Mouse (Mus musculus): ENCODE data around the gene Vcp. TPM values are rescaled to one million over a fixed set of nuclear protein-coding genes. Genes with fewer than 3 reads are reported as not detected.
"Not testable (repeated sequence)": the region's sequence is repeated elsewhere in the genome, so short reads cannot be mapped to it uniquely, and the experiment has no call there.

Vcp gene
- polyA plus RNA-seq, 1 experiment from 2014 or later = 497 TPM

- Histone ChIP-seq H3K9ac (ENCODE audit: low read length) (no peak overlapping the region), H3K27me3 (ENCODE audit: control insufficient read depth, insufficient read depth, low read length) (no peaks in the 10 kb centered on the region), H3K4me2 (ENCODE audit: low read depth, low read length) (no peak overlapping the region), H3K4me1 (ENCODE audit: control insufficient read depth, insufficient read depth, low read length) (peaks cover 18% of the 10 kb centered on the region), H3K9me3 (replicated peaks; ENCODE audit: control insufficient read depth, low read length) (no peaks in the 10 kb centered on the region), H3K36me3 (ENCODE audit: control insufficient read depth, insufficient read depth, low read length) (no peaks in the 10 kb centered on the region), H3K4me3 (replicated peaks; ENCODE audit: low read length) (no peak overlapping the region), H3K27ac (ENCODE audit: low read length) (no peak overlapping the region)
- 71% methylated on average over 12 of the region's 12 CpGs for WGBS
- no peak for ATAC-seq (ENCODE audit: insufficient read depth, low FRiP score)
Observed at GRCm38 (mm10) chr4:43002756-43003439, 2.6 kb upstream of the Vcp start.

- Histone ChIP-seq H3K9me3 (replicated peaks; ENCODE audit: control insufficient read depth, low read length) (no peaks in the 10 kb centered on the region), H3K27me3 (ENCODE audit: control insufficient read depth, insufficient read depth, low read length) (no peaks in the 10 kb centered on the region), H3K36me3 (ENCODE audit: control insufficient read depth, insufficient read depth, low read length) (no peaks in the 10 kb centered on the region), H3K9ac (ENCODE audit: low read length) (no peak overlapping the region), H3K27ac (ENCODE audit: low read length) (no peak overlapping the region; the same call in 1 of the 2 replicates), H3K4me1 (ENCODE audit: control insufficient read depth, insufficient read depth, low read length) (peaks cover 22% of the 10 kb centered on the region), H3K4me3 (replicated peaks; ENCODE audit: low read length) (no peak overlapping the region), H3K4me2 (ENCODE audit: low read depth, low read length) (no peak overlapping the region)
- 85% methylated on average over 2 of the region's 2 CpGs for WGBS
- ATAC-seq (ENCODE audit: insufficient read depth, low FRiP score) = no peak
Observed at GRCm38 (mm10) chr4:43001272-43001671, 965 bp upstream of the Vcp start.

GRCm38 (mm10) chr4:42999451-43000140 lies 711 bp downstream of the Vcp start:
- peak overlapping the region; percentile 100 for H3K27ac ChIP-seq (ENCODE audit: low read length)
- peaks cover under 1% of the 10 kb centered on the region for H3K36me3 ChIP-seq (ENCODE audit: control insufficient read depth, insufficient read depth, low read length)
- H3K4me1 ChIP-seq (ENCODE audit: control insufficient read depth, insufficient read depth, low read length) = peaks cover 22% of the 10 kb centered on the region
- H3K9me3 ChIP-seq (replicated peaks; ENCODE audit: control insufficient read depth, low read length) = no peaks in the 10 kb centered on the region
- H3K4me3 ChIP-seq (replicated peaks; ENCODE audit: low read length) = peak overlapping the region; percentile 99
- H3K9ac ChIP-seq (ENCODE audit: low read length) = peak overlapping the region; percentile 96
- no peaks in the 10 kb centered on the region for H3K27me3 ChIP-seq (ENCODE audit: control insufficient read depth, insufficient read depth, low read length)
- peak; percentile 71 for ATAC-seq (ENCODE audit: insufficient read depth, low FRiP score)
- peak overlapping the region; percentile 96 for H3K4me2 ChIP-seq (ENCODE audit: low read depth, low read length)
- under 1% methylated on average over 51 of the region's 51 CpGs for WGBS

- Histone ChIP-seq H3K9ac (ENCODE audit: low read length) (no peak overlapping the region), H3K9me3 (replicated peaks; ENCODE audit: control insufficient read depth, low read length) (no peaks in the 10 kb centered on the region), H3K36me3 (ENCODE audit: control insufficient read depth, insufficient read depth, low read length) (peaks cover 15% of the 10 kb centered on the region), H3K4me3 (replicated peaks; ENCODE audit: low read length) (peak overlapping the region; percentile 99), H3K4me1 (ENCODE audit: control insufficient read depth, insufficient read depth, low read length) (peaks cover 22% of the 10 kb centered on the region), H3K27ac (ENCODE audit: low read length) (no peak overlapping the region), H3K4me2 (ENCODE audit: low read depth, low read length) (peak overlapping the region; percentile 96), H3K27me3 (ENCODE audit: control insufficient read depth, insufficient read depth, low read length) (no peaks in the 10 kb centered on the region)
- 30% methylated on average over 2 of the region's 2 CpGs for WGBS
- no peak for ATAC-seq (ENCODE audit: insufficient read depth, low FRiP score)
Observed at GRCm38 (mm10) chr4:42998022-42998421, 2.3 kb downstream of the Vcp start.

- Histone ChIP-seq H3K4me1 (ENCODE audit: control insufficient read depth, insufficient read depth, low read length) (no peaks in the 10 kb centered on the region), H3K9ac (ENCODE audit: low read length) (no peak overlapping the region), H3K9me3 (replicated peaks; ENCODE audit: control insufficient read depth, low read length) (no peaks in the 10 kb centered on the region), H3K27ac (ENCODE audit: low read length) (no peak overlapping the region), H3K4me3 (replicated peaks; ENCODE audit: low read length) (no peak overlapping the region), H3K4me2 (ENCODE audit: low read depth, low read length) (no peak overlapping the region), H3K36me3 (ENCODE audit: control insufficient read depth, insufficient read depth, low read length) (peaks cover 52% of the 10 kb centered on the region), H3K27me3 (ENCODE audit: control insufficient read depth, insufficient read depth, low read length) (no peaks in the 10 kb centered on the region)
- 76% methylated on average over 1 of the region's 1 CpGs for WGBS
- no peak for ATAC-seq (ENCODE audit: insufficient read depth, low FRiP score)
Observed at GRCm38 (mm10) chr4:42988296-42988695, 12.0 kb downstream of the Vcp start.

- H3K27ac ChIP-seq (ENCODE audit: low read length); H3K9ac ChIP-seq (ENCODE audit: low read length); H3K27me3 ChIP-seq (ENCODE audit: control insufficient read depth, insufficient read depth, low read length); H3K4me1 ChIP-seq (ENCODE audit: control insufficient read depth, insufficient read depth, low read length); ATAC-seq (ENCODE audit: insufficient read depth, low FRiP score); H3K4me2 ChIP-seq (ENCODE audit: low read depth, low read length); H3K4me3 ChIP-seq (replicated peaks; ENCODE audit: low read length); H3K9me3 ChIP-seq (replicated peaks; ENCODE audit: control insufficient read depth, low read length): not testable (repeated sequence)
- 86% methylated on average over 7 of the region's 8 CpGs for WGBS
- H3K36me3 ChIP-seq (ENCODE audit: control insufficient read depth, insufficient read depth, low read length) = peaks cover 26% of the 10 kb centered on the region
Observed at GRCm38 (mm10) chr4:42980467-42980866, 19.8 kb downstream of the Vcp start.

GRCm38 (mm10) chr4:42978062-42978461 lies 22.2 kb downstream of the Vcp start:
- no peaks in the 10 kb centered on the region for H3K4me1 ChIP-seq (ENCODE audit: control insufficient read depth, insufficient read depth, low read length)
- H3K4me3 ChIP-seq (replicated peaks; ENCODE audit: low read length) = no peak overlapping the region
- 89% methylated on average over 4 of the region's 4 CpGs for WGBS
- no peaks in the 10 kb centered on the region for H3K9me3 ChIP-seq (replicated peaks; ENCODE audit: control insufficient read depth, low read length)
- no peaks in the 10 kb centered on the region for H3K27me3 ChIP-seq (ENCODE audit: control insufficient read depth, insufficient read depth, low read length)
- H3K4me2 ChIP-seq (ENCODE audit: low read depth, low read length) = no peak overlapping the region
- no peak overlapping the region for H3K9ac ChIP-seq (ENCODE audit: low read length)
- peaks cover 8% of the 10 kb centered on the region for H3K36me3 ChIP-seq (ENCODE audit: control insufficient read depth, insufficient read depth, low read length)
- H3K27ac ChIP-seq (ENCODE audit: low read length) = no peak overlapping the region
- ATAC-seq (ENCODE audit: insufficient read depth, low FRiP score) = no peak

- Histone ChIP-seq H3K4me2 (ENCODE audit: low read depth, low read length) (no peak overlapping the region), H3K27me3 (ENCODE audit: control insufficient read depth, insufficient read depth, low read length) (no peaks in the 10 kb centered on the region), H3K36me3 (ENCODE audit: control insufficient read depth, insufficient read depth, low read length) (peaks cover 1% of the 10 kb centered on the region; the same call in 1 of the 2 replicates), H3K9ac (ENCODE audit: low read length) (no peak overlapping the region), H3K27ac (ENCODE audit: low read length) (no peak overlapping the region), H3K9me3 (replicated peaks; ENCODE audit: control insufficient read depth, low read length) (no peaks in the 10 kb centered on the region), H3K4me1 (ENCODE audit: control insufficient read depth, insufficient read depth, low read length) (no peaks in the 10 kb centered on the region), H3K4me3 (replicated peaks; ENCODE audit: low read length) (no peak overlapping the region)
- ATAC-seq (ENCODE audit: insufficient read depth, low FRiP score) = no peak
- 79% methylated on average over 5 of the region's 5 CpGs for WGBS
Observed at GRCm38 (mm10) chr4:42973868-42974267, 26.4 kb downstream of the Vcp start.

GRCm38 (mm10) chr4:42972952-42973351 lies 27.4 kb downstream of the Vcp start:
- Histone ChIP-seq H3K9me3 (replicated peaks; ENCODE audit: control insufficient read depth, low read length) (no peaks in the 10 kb centered on the region), H3K4me2 (ENCODE audit: low read depth, low read length) (no peak overlapping the region), H3K36me3 (ENCODE audit: control insufficient read depth, insufficient read depth, low read length) (no peaks in the 10 kb centered on the region), H3K4me1 (ENCODE audit: control insufficient read depth, insufficient read depth, low read length) (no peaks in the 10 kb centered on the region), H3K9ac (ENCODE audit: low read length) (no peak overlapping the region; the same call in 1 of the 2 replicates), H3K27ac (ENCODE audit: low read length) (no peak overlapping the region), H3K4me3 (replicated peaks; ENCODE audit: low read length) (no peak overlapping the region), H3K27me3 (ENCODE audit: control insufficient read depth, insufficient read depth, low read length) (no peaks in the 10 kb centered on the region)
- 73% methylated on average over 4 of the region's 4 CpGs for WGBS
- no peak for ATAC-seq (ENCODE audit: insufficient read depth, low FRiP score)

Data from stomach, embryonic 16.5 days (tissue).